Mouse (Mus musculus) liver, embryonic 11.5 days (tissue): Measurements from ENCODE around the gene Galnt17. TPM values are rescaled to one million over a fixed set of nuclear protein-coding genes. Genes with fewer than 3 reads are reported as not detected.

ENCODE experiments used
- ATAC-seq: fragments of 200-750 bp; cut with Nextera tagmentation; replicated peaks from 2 replicates; pipeline ENCODE4 v1.8.0; 2017; ENCODE audit warnings: moderate number of reproducible peaks, mild to moderate bottlenecking, moderate TSS enrichment, moderate library complexity; ENCODE audit not compliant: low FRiP score
- DNase-seq: peaks from one replicate; pipeline ENCODE4 v3.0.0-alpha.2; 2017; ENCODE audit warnings: low spot score
- H3K27ac ChIP-seq: fragments of 300-500 bp; sonication (generic); 2 replicates; pipeline ENCODE4 v1.5.1; 2014; ENCODE audit warnings: mild to moderate bottlenecking, low read depth, low read length, control low read depth
- H3K27me3 ChIP-seq: fragments of 300-500 bp; sonication (generic); replicated peaks from 2 replicates; pipeline ENCODE4 v1.6.1; 2014; ENCODE audit warnings: low read length, mixed read lengths; ENCODE audit not compliant: control insufficient read depth, insufficient read depth
- H3K36me3 ChIP-seq: fragments of 300-500 bp; sonication (generic); 2 replicates; pipeline ENCODE4 v1.6.1; 2014; ENCODE audit warnings: mild to moderate bottlenecking, low read length, moderate library complexity, mixed read lengths; ENCODE audit not compliant: control insufficient read depth, insufficient read depth
- H3K4me1 ChIP-seq: fragments of 300-500 bp; sonication (generic); replicated peaks from 2 replicates; pipeline ENCODE4 v1.6.1; 2014; ENCODE audit warnings: low read length, mixed read lengths; ENCODE audit not compliant: control insufficient read depth, insufficient read depth
- H3K4me2 ChIP-seq: fragments of 300-500 bp; sonication (generic); 2 replicates; pipeline ENCODE4 v1.6.1; 2014; ENCODE audit warnings: mild to moderate bottlenecking, control low read depth, moderate library complexity
- H3K4me3 ChIP-seq: fragments of 300-500 bp; sonication (generic); 2 replicates; pipeline ENCODE4 v1.5.1; 2014; ENCODE audit warnings: low read depth, low read length, control low read depth
- H3K9ac ChIP-seq: fragments of 300-500 bp; sonication (generic); 2 replicates; pipeline ENCODE4 v1.6.1; 2014; ENCODE audit warnings: low read depth, low read length, control low read depth
- H3K9me3 ChIP-seq: fragments of 300-500 bp; sonication (generic); 2 replicates; pipeline ENCODE4 v1.6.1; 2016; ENCODE audit warnings: low read length, inconsistent platforms, mixed read lengths; ENCODE audit not compliant: control insufficient read depth
- WGBS: fragments of 180-500 bp; shearing (Covaris S2); extraction: QIAGEN DNeasy Blood & Tissue Kit; methylation state at CpG from one replicate; pipeline ENCODE4 v1.1.7; 2014; 5-methylcytosine and 5-hydroxymethylcytosine counted together
- polyA plus RNA-seq: library from polyadenylated mRNA; unstranded; fragments of >200 nt; fragmentation: Nextera tagmentation; extraction: Ambion mirVana; gene quantifications from 2 replicates; pipeline ENCODE4 v1.2.1, GENCODE M21; 2014

Galnt17 gene
- polyA plus RNA-seq, 1 experiment from 2014 or later, result 0.34 TPM

GRCm38 (mm10) chr5:131231060-131231459 lies 77.2 kb downstream of the Galnt17 start:
- DNase-seq (no peak), ATAC-seq (no peak)
- no peak overlapping the region for H3K9ac ChIP-seq
- no peak overlapping the region for H3K4me3 ChIP-seq
- WGBS, result 66% methylated on average over 11 of the region's 11 CpGs
- H3K4me2 ChIP-seq, result no peak overlapping the region
- no peaks in the 10 kb centered on the region for H3K27me3 ChIP-seq
- H3K36me3 ChIP-seq, result no peaks in the 10 kb centered on the region
- H3K27ac ChIP-seq, result no peak overlapping the region
- H3K9me3 ChIP-seq, result no peaks in the 10 kb centered on the region
- H3K4me1 ChIP-seq, result no peaks in the 10 kb centered on the region

DNA sequence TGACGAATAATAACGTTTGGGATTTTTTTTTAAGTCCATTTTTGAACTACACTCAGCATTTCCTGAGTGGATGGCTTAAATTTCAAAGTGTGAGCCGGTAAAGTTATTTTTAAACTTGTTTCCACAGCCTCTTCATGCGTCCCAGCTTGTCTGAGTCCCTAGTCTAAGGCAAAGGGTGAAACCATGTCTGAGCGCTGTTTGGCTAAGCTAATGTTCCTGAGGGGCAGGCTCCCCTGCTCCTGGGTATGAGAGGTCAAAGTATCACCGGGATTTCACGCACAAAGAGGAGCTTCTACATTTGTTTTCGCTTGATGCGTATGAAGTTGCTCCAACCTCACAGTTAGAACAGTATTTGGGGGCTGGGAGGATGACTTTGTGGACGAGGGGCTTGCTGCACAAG lies 78.6 kb downstream of the Galnt17 start:
- Histone ChIP-seq H3K9ac (no peak overlapping the region), H3K36me3 (no peaks in the 10 kb centered on the region), H3K4me3 (no peak overlapping the region), H3K27me3 (no peaks in the 10 kb centered on the region), H3K9me3 (no peaks in the 10 kb centered on the region), H3K4me2 (no peak overlapping the region), H3K27ac (no peak overlapping the region), H3K4me1 (no peaks in the 10 kb centered on the region)
- no peak for ATAC-seq
- WGBS, result 78% methylated on average over 10 of the region's 10 CpGs
- no peak for DNase-seq

GRCm38 (mm10) chr5:131223416-131223815 lies 84.9 kb downstream of the Galnt17 start:
- H3K36me3 ChIP-seq, result no peaks in the 10 kb centered on the region
- H3K9me3 ChIP-seq, result no peaks in the 10 kb centered on the region
- ATAC-seq, result no peak
- no peaks in the 10 kb centered on the region for H3K27me3 ChIP-seq
- H3K4me1 ChIP-seq, result no peaks in the 10 kb centered on the region
- H3K27ac ChIP-seq, result no peak overlapping the region
- no peak overlapping the region for H3K4me3 ChIP-seq
- DNase-seq, result no peak
- 74% methylated on average over 1 of the region's 1 CpGs for WGBS
- no peak overlapping the region for H3K4me2 ChIP-seq
- no peak overlapping the region for H3K9ac ChIP-seq

GRCm38 (mm10) chr5:131222498-131223244 lies 85.6 kb downstream of the Galnt17 start:
- Histone ChIP-seq H3K4me2 (no peak overlapping the region), H3K9me3 (no peaks in the 10 kb centered on the region), H3K27ac (no peak overlapping the region), H3K36me3 (no peaks in the 10 kb centered on the region), H3K4me1 (no peaks in the 10 kb centered on the region), H3K4me3 (no peak overlapping the region), H3K9ac (no peak overlapping the region), H3K27me3 (no peaks in the 10 kb centered on the region)
- no peak for ATAC-seq
- no peak for DNase-seq
- WGBS, result 86% methylated on average over 10 of the region's 10 CpGs

DNA sequence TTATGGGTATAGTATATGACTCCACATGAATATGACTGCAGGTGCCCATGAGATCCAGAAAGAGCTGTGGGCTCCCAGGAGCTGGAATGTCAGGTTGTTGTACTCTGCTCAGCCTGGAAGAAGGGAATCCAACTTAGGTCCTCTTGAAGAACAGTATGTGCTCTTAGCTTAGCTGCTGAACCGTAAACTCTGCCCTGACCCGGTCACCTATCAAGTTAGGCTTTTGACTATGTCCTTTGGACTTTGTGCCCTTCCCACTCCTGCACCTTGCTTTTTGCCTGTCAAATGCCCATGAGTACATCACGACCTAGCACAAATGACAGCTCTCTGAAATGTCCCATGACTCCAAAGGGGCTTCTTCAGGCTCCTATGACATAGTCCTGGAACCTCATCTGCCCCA lies 90.1 kb downstream of the Galnt17 start:
- DNase-seq, result no peak
- no peak for ATAC-seq
- H3K27ac ChIP-seq, result no peak overlapping the region
- no peak overlapping the region for H3K4me3 ChIP-seq
- H3K9ac ChIP-seq, result no peak overlapping the region
- H3K4me2 ChIP-seq, result no peak overlapping the region
- H3K27me3 ChIP-seq, result no peaks in the 10 kb centered on the region
- no peaks in the 10 kb centered on the region for H3K4me1 ChIP-seq
- H3K9me3 ChIP-seq, result no peaks in the 10 kb centered on the region
- no peaks in the 10 kb centered on the region for H3K36me3 ChIP-seq
- 82% methylated on average over 3 of the region's 3 CpGs for WGBS

DNA sequence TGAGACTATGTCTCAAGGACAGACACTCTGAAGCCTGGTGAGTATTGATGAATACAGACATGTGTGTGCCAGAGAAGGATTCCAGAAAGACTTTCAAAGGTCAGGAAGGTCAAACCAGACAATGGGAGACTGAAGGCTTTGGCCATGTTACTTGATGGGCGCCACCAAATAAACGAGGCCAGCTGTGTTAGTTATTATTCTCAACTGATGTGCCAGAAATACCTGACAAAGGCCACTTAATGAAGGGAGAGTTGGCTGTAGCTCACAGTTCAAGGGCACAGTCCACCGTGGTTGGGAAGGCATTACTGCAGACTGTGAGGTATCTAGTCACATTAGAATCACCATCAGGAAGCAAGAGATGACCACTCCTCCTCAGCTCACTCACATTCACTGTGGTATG lies 96.7 kb downstream of the Galnt17 start:
- Histone ChIP-seq H3K4me2 (no peak overlapping the region), H3K9me3 (no peaks in the 10 kb centered on the region), H3K9ac (no peak overlapping the region), H3K36me3 (no peaks in the 10 kb centered on the region), H3K27ac (no peak overlapping the region), H3K27me3 (no peaks in the 10 kb centered on the region), H3K4me3 (no peak overlapping the region), H3K4me1 (no peaks in the 10 kb centered on the region)
- no peak for DNase-seq
- no peak for ATAC-seq
- WGBS, result 71% methylated on average over 3 of the region's 3 CpGs

DNA sequence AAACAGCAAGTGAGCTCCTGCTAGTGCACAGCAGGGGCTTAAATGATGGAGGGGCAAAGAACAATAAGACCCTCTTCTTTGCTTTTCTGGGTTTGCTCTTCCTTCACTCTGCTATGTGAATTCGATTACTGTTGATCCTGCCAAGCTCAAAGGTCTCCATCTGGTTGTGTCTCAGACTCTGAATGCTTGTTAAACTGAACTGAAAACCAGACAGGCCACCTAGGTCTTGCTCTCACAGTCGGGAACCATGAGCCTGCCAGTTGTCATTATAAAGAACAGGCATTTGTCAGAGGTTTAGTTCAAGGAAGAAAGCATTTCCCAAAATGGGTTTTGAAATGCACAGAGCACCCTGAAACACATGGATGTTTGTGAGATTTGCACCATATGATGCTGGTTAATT lies 107.2 kb downstream of the Galnt17 start:
- H3K36me3 ChIP-seq, result no peaks in the 10 kb centered on the region
- ATAC-seq (no peak), DNase-seq (no peak)
- no peak overlapping the region for H3K4me2 ChIP-seq
- H3K4me1 ChIP-seq, result no peaks in the 10 kb centered on the region
- H3K9me3 ChIP-seq, result no peaks in the 10 kb centered on the region
- no peak overlapping the region for H3K4me3 ChIP-seq
- H3K27me3 ChIP-seq, result no peaks in the 10 kb centered on the region
- no peak overlapping the region for H3K27ac ChIP-seq
- no peak overlapping the region for H3K9ac ChIP-seq
- WGBS, result 60% methylated on average over 2 of the region's 2 CpGs

- Histone ChIP-seq H3K4me2 (no peak overlapping the region), H3K4me3 (no peak overlapping the region), H3K9ac (no peak overlapping the region), H3K4me1 (no peaks in the 10 kb centered on the region), H3K27ac (no peak overlapping the region), H3K27me3 (no peaks in the 10 kb centered on the region), H3K36me3 (no peaks in the 10 kb centered on the region), H3K9me3 (no peaks in the 10 kb centered on the region)
- ATAC-seq, result no peak
- WGBS, result 76% methylated on average over 3 of the region's 3 CpGs
- DNase-seq, result no peak
Observed at GRCm38 (mm10) chr5:131192311-131192710, 116.0 kb downstream of the Galnt17 start.

- H3K27ac ChIP-seq, result no peak overlapping the region
- H3K9me3 ChIP-seq, result no peaks in the 10 kb centered on the region
- no peak overlapping the region for H3K9ac ChIP-seq
- no peak for ATAC-seq
- DNase-seq, result no peak
- no peaks in the 10 kb centered on the region for H3K27me3 ChIP-seq
- no peak overlapping the region for H3K4me2 ChIP-seq
- H3K4me1 ChIP-seq, result no peaks in the 10 kb centered on the region
- no peak overlapping the region for H3K4me3 ChIP-seq
- no peaks in the 10 kb centered on the region for H3K36me3 ChIP-seq
Observed at GRCm38 (mm10) chr5:131184566-131184965, 123.7 kb downstream of the Galnt17 start.
